ENCODE assay signal across 8 mouse cellular contexts in genomic region chr5:36377456-36378369, GRCm38 (mm10). TPM values are rescaled to one million over a fixed set of nuclear protein-coding genes. Genes with fewer than 3 reads are reported as not detected.
DNase-seq lines count a peak whose midpoint lies in the region; ATAC-seq and TF ChIP-seq lines count a peak whose summit lies in the region.

No protein-coding gene starts in this region.

- no peak overlapping the region for H3K9ac ChIP-seq in kidney, embryonic 16.5 days (replicated peaks; ENCODE audit: low read length)
- H3K9ac ChIP-seq in lung, embryonic 16.5 days (ENCODE audit: low read length), result no peak overlapping the region
- no peak overlapping the region for H3K9ac ChIP-seq in hindbrain, postnatal 0 days (replicated peaks; ENCODE audit: low read length)
- H3K9ac ChIP-seq in forebrain, embryonic 14.5 days (ENCODE audit: low read length), result no peak overlapping the region

- WGBS in kidney, embryonic 16.5 days, result 47% methylated on average over 8 of the region's 8 CpGs
- WGBS in heart, embryonic 10.5 days, result 84% methylated on average over 8 of the region's 8 CpGs
- 65% methylated on average over 8 of the region's 8 CpGs for WGBS in lung, embryonic 16.5 days
- WGBS in hindbrain, postnatal 0 days, result 79% methylated on average over 8 of the region's 8 CpGs
- 88% methylated on average over 8 of the region's 8 CpGs for WGBS in forebrain, embryonic 14.5 days

- no peak for TF ChIP-seq CTCF in hindbrain, postnatal 0 days (IDR thresholded peaks at IDR 0.05; ENCODE audit: low read depth)

- ATAC-seq in kidney, embryonic 16.5 days (ENCODE audit: low FRiP score, low TSS enrichment), result no peak
- no peak for ATAC-seq in lung, embryonic 16.5 days (ENCODE audit: low read depth)
- ATAC-seq in hindbrain, postnatal 0 days, result no peak
- ATAC-seq in forebrain, embryonic 14.5 days, result no peak

- no peaks in the 10 kb centered on the region for H3K27me3 ChIP-seq in kidney, embryonic 16.5 days (ENCODE audit: insufficient read depth, low read length)
- no peaks in the 10 kb centered on the region for H3K27me3 ChIP-seq in heart, embryonic 10.5 days (ENCODE audit: insufficient read depth, poor library complexity, severe bottlenecking)
- H3K27me3 ChIP-seq in lung, embryonic 16.5 days (ENCODE audit: control insufficient read depth, insufficient read depth, low read depth, low read length), result no peaks in the 10 kb centered on the region
- H3K27me3 ChIP-seq in hindbrain, postnatal 0 days (ENCODE audit: insufficient read depth, low read length), result no peaks in the 10 kb centered on the region
- H3K27me3 ChIP-seq in forebrain, embryonic 14.5 days (replicated peaks; ENCODE audit: control insufficient read depth, insufficient read depth, low read length), result no peaks in the 10 kb centered on the region

- H3K36me3 ChIP-seq in kidney, embryonic 16.5 days (ENCODE audit: insufficient read depth, low read length), result no peaks in the 10 kb centered on the region
- H3K36me3 ChIP-seq in heart, embryonic 10.5 days, result no peaks in the 10 kb centered on the region
- no peaks in the 10 kb centered on the region for H3K36me3 ChIP-seq in lung, embryonic 16.5 days (ENCODE audit: control insufficient read depth, insufficient read depth, low read length)
- H3K36me3 ChIP-seq in hindbrain, postnatal 0 days (ENCODE audit: insufficient read depth, low read length), result no peaks in the 10 kb centered on the region
- H3K36me3 ChIP-seq in forebrain, embryonic 14.5 days (ENCODE audit: control insufficient read depth, insufficient read depth, low read length), result no peaks in the 10 kb centered on the region

- no peaks in the 10 kb centered on the region for H3K9me3 ChIP-seq in kidney, embryonic 16.5 days (ENCODE audit: low read length)
- no peaks in the 10 kb centered on the region for H3K9me3 ChIP-seq in heart, embryonic 10.5 days
- H3K9me3 ChIP-seq in lung, embryonic 16.5 days (ENCODE audit: control insufficient read depth, low read length), result no peaks in the 10 kb centered on the region
- no peaks in the 10 kb centered on the region for H3K9me3 ChIP-seq in hindbrain, postnatal 0 days (ENCODE audit: low read length)
- no peaks in the 10 kb centered on the region for H3K9me3 ChIP-seq in forebrain, embryonic 14.5 days (replicated peaks; ENCODE audit: control insufficient read depth, low read length)

- H3K27ac ChIP-seq in kidney, embryonic 16.5 days (ENCODE audit: low read length), result peak overlapping the region; percentile 69
- H3K27ac ChIP-seq in heart, embryonic 10.5 days, result peak overlapping the region; percentile 56; the same call in 1 of the 2 replicates
- H3K27ac ChIP-seq in lung, embryonic 16.5 days (ENCODE audit: low read length), result peak overlapping the region; percentile 9; the same call in 1 of the 2 replicates
- no peak overlapping the region for H3K27ac ChIP-seq in hindbrain, postnatal 0 days
- H3K27ac ChIP-seq in forebrain, embryonic 14.5 days (ENCODE audit: low read depth, low read length), result no peak overlapping the region

- DNase-seq in kidney, adult 9 months, result no peak
- no peak for DNase-seq in heart, embryonic 10.5 days (ENCODE audit: low spot score)
- DNase-seq in thymus, postnatal 0 days (ENCODE audit: low spot score), result peak; percentile 86
- no peak for DNase-seq in hindbrain, postnatal 0 days (ENCODE audit: low spot score)
- no peak for DNase-seq in layer of hippocampus, adult 9-11 months
- no peak for DNase-seq in forebrain, embryonic 14.5 days (ENCODE audit: low spot score)

- peaks cover 55% of the 10 kb centered on the region for H3K4me1 ChIP-seq in kidney, embryonic 16.5 days (ENCODE audit: insufficient read depth, low read length)
- H3K4me1 ChIP-seq in heart, embryonic 10.5 days, result peaks cover 86% of the 10 kb centered on the region
- H3K4me1 ChIP-seq in lung, embryonic 16.5 days (replicated peaks; ENCODE audit: control insufficient read depth, insufficient read depth, low read length), result peaks cover 53% of the 10 kb centered on the region
- no peaks in the 10 kb centered on the region; the same call in 1 of the 2 replicates for H3K4me1 ChIP-seq in hindbrain, postnatal 0 days (ENCODE audit: insufficient read depth, low read length)
- peaks cover 10% of the 10 kb centered on the region; the same call in 1 of the 2 replicates for H3K4me1 ChIP-seq in forebrain, embryonic 14.5 days (ENCODE audit: control insufficient read depth, insufficient read depth, low read length)

- no peak overlapping the region for H3K4me3 ChIP-seq in kidney, embryonic 16.5 days (ENCODE audit: low read length)
- H3K4me3 ChIP-seq in heart, embryonic 10.5 days, result no peak overlapping the region
- H3K4me3 ChIP-seq in lung, embryonic 16.5 days (ENCODE audit: low read length), result no peak overlapping the region
- H3K4me3 ChIP-seq in hindbrain, postnatal 0 days (ENCODE audit: low read length), result no peak overlapping the region
- no peak overlapping the region for H3K4me3 ChIP-seq in forebrain, embryonic 14.5 days (ENCODE audit: low read depth, low read length)

- no peak overlapping the region for H3K4me2 ChIP-seq in kidney, embryonic 16.5 days (replicated peaks; ENCODE audit: low read depth, low read length)
- H3K4me2 ChIP-seq in lung, embryonic 16.5 days (ENCODE audit: low read depth, low read length), result no peak overlapping the region
- H3K4me2 ChIP-seq in hindbrain, postnatal 0 days (ENCODE audit: low read depth, low read length), result no peak overlapping the region
- no peak overlapping the region for H3K4me2 ChIP-seq in forebrain, embryonic 14.5 days (ENCODE audit: low read length)

RNA-seq across cellular contexts. Expression of gene Sorcs2, which starts 20.2 kb away (rescaled TPM):
- 11.1 and 11.6 TPM in 2 replicates for polyA plus RNA-seq in kidney, embryonic 16.5 days (2015; fragmentation: Nextera tagmentation; extraction: Ambion mirVana)
- polyA plus RNA-seq in heart, embryonic 10.5 days (2016; fragmentation: Nextera tagmentation; extraction: Ambion mirVana), result 6.9 and 12.2 TPM in 2 replicates
- 20.6 and 21.8 TPM in 2 replicates for polyA plus RNA-seq in lung, embryonic 16.5 days (2015; fragmentation: Nextera tagmentation; extraction: Ambion mirVana)
- polyA plus RNA-seq in thymus, postnatal 0 days (2015; fragmentation: Nextera tagmentation; extraction: Ambion mirVana), result 1.6 and 1.7 TPM in 2 replicates
- total RNA-seq in hindbrain, postnatal 0 days (2014; rRNA removed), result 47.8 and 50.3 TPM in 2 replicates
- polyA plus RNA-seq in hindbrain, postnatal 0 days (2015; fragmentation: Nextera tagmentation; extraction: Ambion mirVana), result 11.5 and 12.4 TPM in 2 replicates
- polyA plus RNA-seq in forebrain, embryonic 14.5 days (2014; fragmentation: Nextera tagmentation; extraction: Ambion mirVana), result 5.1 and 6.6 TPM in 2 replicates

Comparison
In these comparisons a context has a peak if more than half of its experiments do, and no peak if none do; other contexts are left out.
1. H3K27ac ChIP-seq: peak in kidney, embryonic 16.5 days (single experiment), heart, embryonic 10.5 days (single experiment) and lung, embryonic 16.5 days (single experiment); none in hindbrain, postnatal 0 days (single experiment) and forebrain, embryonic 14.5 days (single experiment).